Mouse (Mus musculus) lung, embryonic 15.5 days (tissue): ENCODE measurements at regions not wholly inside any gene's neighbourhood (a gene's known extent, or its start where the extent isn't known, plus 50 kb on each side); places are given as distances from the start of the nearest gene placed in this dataset.
A peak's percentile ranks its signal among the peaks of the same experiment; 100 is the strongest.

ENCODE experiments used
- ATAC-seq: fragments of 200-750 bp; cut with Nextera tagmentation; 2 replicates; pipeline ENCODE4 v1.8.0; 2017; ENCODE audit warnings: moderate number of reproducible peaks, borderline replicate concordance; ENCODE audit not compliant: low FRiP score, low TSS enrichment; ENCODE audit errors: extremely low read depth
- H3K27ac ChIP-seq: fragments of 300-500 bp; sonication (generic); 2 replicates; pipeline ENCODE4 v1.5.1; 2015; ENCODE audit warnings: moderate library complexity, mild to moderate bottlenecking, inconsistent platforms
- H3K27me3 ChIP-seq: fragments of 300-500 bp; sonication (generic); 2 replicates; pipeline ENCODE4 v1.6.1; 2015; ENCODE audit warnings: inconsistent platforms
- H3K36me3 ChIP-seq: fragments of 300-500 bp; sonication (generic); 2 replicates; pipeline ENCODE4 v1.6.1; 2015; ENCODE audit warnings: inconsistent platforms
- H3K4me1 ChIP-seq: fragments of 300-500 bp; sonication (generic); 2 replicates; pipeline ENCODE4 v1.6.1; 2015; ENCODE audit warnings: inconsistent platforms
- H3K4me2 ChIP-seq: fragments of 300-500 bp; sonication (generic); 2 replicates; pipeline ENCODE4 v1.6.1; 2015; ENCODE audit warnings: inconsistent platforms, mild to moderate bottlenecking, moderate library complexity
- H3K4me3 ChIP-seq: fragments of 300-500 bp; sonication (generic); 2 replicates; pipeline ENCODE4 v1.5.1; 2015; ENCODE audit warnings: mild to moderate bottlenecking, inconsistent platforms
- H3K9ac ChIP-seq: fragments of 300-500 bp; sonication (generic); 2 replicates; pipeline ENCODE4 v1.6.1; 2015; ENCODE audit warnings: inconsistent platforms
- H3K9me3 ChIP-seq: fragments of 300-500 bp; sonication (generic); 2 replicates; pipeline ENCODE4 v1.6.1; 2016; ENCODE audit warnings: inconsistent platforms
- WGBS: fragments of 180-500 bp; shearing (Covaris S2); methylation state at CpG from one replicate; pipeline ENCODE4 v1.1.7; 2015; 5-methylcytosine and 5-hydroxymethylcytosine counted together

DNA sequence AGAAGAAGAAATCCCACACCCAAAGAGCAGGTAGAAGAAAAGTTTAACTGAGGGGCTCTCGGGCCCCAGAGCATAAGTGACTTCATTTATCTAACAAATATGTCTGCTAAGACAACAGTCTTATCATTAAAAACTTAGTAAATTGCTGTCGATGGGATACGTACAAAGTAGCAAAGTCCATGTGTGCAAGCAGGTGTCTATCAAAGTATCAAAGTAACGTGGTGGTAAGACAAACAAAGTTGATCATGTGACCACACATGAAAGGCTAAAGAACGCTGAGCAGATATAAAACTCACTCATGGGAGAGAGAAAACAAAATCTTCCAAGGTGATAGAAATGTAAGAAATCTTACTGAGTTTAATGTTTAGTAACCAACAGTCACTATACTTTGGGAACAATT lies 191.3 kb downstream of the Ifng start:
- no peaks in the 10 kb centered on the region for H3K9me3 ChIP-seq
- H3K36me3 ChIP-seq, result no peaks in the 10 kb centered on the region
- H3K4me3 ChIP-seq, result no peak overlapping the region
- ATAC-seq, result no peak
- no peaks in the 10 kb centered on the region for H3K4me1 ChIP-seq
- no peak overlapping the region for H3K4me2 ChIP-seq
- no peaks in the 10 kb centered on the region for H3K27me3 ChIP-seq
- H3K27ac ChIP-seq, result no peak overlapping the region
- no peak overlapping the region for H3K9ac ChIP-seq
- WGBS, result 50% methylated on average over 5 of the region's 5 CpGs

DNA sequence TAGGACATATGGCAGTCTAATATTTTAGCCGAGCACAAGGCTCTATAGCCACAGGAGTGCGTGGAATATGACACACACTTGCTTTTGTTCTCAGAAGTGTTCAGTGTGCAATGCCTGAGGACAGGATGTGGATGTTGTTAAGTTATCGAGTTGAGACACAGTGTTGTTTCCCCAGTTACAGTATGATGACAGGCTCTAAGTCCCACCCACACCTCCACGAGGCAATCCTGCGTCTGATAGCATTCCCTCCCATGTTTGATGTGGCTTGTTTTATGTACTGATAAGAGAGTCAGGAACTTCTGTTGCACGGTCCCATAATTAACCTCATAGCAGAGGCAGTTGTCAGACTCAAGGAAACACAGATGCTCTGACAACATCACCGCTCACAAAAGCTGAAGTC lies 192.6 kb downstream of the Ifng start:
- ATAC-seq, result no peak
- H3K4me3 ChIP-seq, result no peak overlapping the region
- no peaks in the 10 kb centered on the region for H3K36me3 ChIP-seq
- no peaks in the 10 kb centered on the region for H3K9me3 ChIP-seq
- H3K4me1 ChIP-seq, result no peaks in the 10 kb centered on the region
- H3K9ac ChIP-seq, result no peak overlapping the region
- WGBS, result 30% methylated on average over 7 of the region's 7 CpGs
- no peaks in the 10 kb centered on the region for H3K27me3 ChIP-seq
- H3K27ac ChIP-seq, result no peak overlapping the region
- H3K4me2 ChIP-seq, result no peak overlapping the region

DNA sequence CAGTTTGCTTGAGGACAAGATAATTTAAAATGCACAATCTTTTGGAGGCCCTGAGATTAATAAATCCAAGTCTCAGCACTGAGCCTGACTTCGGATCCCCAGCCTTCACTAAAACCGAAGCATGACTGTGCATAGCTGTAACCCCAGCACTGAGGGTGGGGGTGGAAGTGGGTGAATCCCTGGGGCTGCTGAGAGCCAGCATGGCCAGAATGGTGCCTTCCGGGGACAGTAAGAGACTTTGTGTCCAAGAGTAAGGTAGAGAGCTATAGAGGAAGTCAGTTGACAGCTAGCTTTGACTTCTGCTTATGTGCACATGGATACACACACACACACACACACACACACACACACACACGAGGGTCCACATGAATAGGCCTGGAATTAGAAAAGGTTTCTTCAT lies 198.3 kb downstream of the Ifng start:
- Histone ChIP-seq H3K27ac (no peak overlapping the region), H3K4me1 (no peaks in the 10 kb centered on the region), H3K36me3 (no peaks in the 10 kb centered on the region), H3K4me2 (no peak overlapping the region), H3K9ac (no peak overlapping the region), H3K9me3 (no peaks in the 10 kb centered on the region), H3K27me3 (no peaks in the 10 kb centered on the region), H3K4me3 (no peak overlapping the region)
- WGBS, result 75% methylated on average over 4 of the region's 4 CpGs
- no peak for ATAC-seq

DNA sequence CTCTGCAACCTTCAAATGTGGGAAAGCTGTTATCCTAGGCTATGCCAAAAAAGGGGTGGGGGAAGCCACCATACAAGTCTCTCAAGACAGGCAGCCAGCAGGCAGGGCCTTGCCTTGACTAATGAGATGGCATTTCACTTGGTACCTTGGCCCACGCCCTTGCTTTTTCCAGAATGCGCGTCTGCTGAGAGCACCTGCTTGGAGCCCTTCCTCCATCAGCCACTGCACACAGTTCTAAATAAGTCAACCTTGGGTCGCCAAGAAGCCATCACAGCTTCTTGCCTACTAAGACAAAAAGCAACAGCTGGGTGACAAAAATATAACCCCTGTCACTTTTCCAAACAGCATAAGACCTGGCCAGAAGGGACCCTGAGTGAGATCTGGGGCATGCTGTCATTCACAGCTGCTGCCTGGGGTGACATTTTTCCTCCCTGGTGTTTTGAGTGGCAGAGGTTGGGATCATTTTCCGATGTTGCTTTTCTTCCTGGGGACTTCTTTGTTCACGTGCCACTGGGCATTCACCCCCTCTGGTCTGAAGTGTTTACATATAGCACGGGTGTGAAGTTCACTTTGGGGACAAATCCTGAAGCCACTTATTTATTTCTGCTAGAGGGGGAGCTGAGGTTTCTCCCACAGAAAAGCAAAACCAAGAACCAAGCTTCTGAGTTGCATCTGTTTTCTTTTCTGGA lies 199.4 kb downstream of the Ifng start:
- no peaks in the 10 kb centered on the region for H3K4me1 ChIP-seq
- H3K36me3 ChIP-seq, result no peaks in the 10 kb centered on the region
- WGBS, result 44% methylated on average over 7 of the region's 7 CpGs
- no peaks in the 10 kb centered on the region for H3K27me3 ChIP-seq
- H3K4me2 ChIP-seq, result peak overlapping the region; percentile 4; the same call in 1 of the 2 replicates
- H3K9me3 ChIP-seq, result no peaks in the 10 kb centered on the region
- no peak overlapping the region for H3K9ac ChIP-seq
- H3K4me3 ChIP-seq, result no peak overlapping the region
- ATAC-seq, result no peak
- H3K27ac ChIP-seq, result no peak overlapping the region

DNA sequence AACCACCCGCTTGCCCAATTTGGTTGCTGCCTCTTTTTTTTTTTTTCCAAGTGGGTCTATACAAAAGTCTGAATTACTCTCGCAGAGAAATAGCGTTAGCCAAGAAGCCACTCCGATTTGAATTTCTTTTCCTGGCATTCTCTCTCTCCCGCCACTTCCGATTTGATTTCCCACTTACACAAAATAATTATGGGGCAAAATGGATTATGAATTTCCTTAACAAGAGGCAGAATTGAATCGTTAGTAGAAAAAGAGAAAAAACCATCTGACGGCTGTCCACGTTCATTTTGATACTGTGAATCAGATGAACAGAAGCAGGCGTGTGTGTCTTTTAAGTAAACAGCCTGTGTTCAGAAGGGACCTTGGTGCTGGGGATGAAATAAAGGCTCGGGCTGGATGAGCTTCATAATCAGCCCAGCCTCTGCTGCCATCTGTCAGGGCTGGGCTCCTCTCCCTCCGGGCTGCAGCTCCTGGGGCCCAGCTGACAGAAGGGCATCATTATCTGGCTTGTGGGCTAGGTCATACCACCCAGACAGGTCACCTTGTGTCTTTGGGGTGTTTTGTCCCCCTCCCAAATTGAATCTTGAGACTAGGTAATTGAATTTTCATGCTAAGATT lies 200.1 kb downstream of the Ifng start:
- H3K4me3 ChIP-seq, result no peak overlapping the region
- H3K36me3 ChIP-seq, result no peaks in the 10 kb centered on the region
- H3K9me3 ChIP-seq, result no peaks in the 10 kb centered on the region
- no peaks in the 10 kb centered on the region for H3K4me1 ChIP-seq
- peak overlapping the region; percentile 4; the same call in 1 of the 2 replicates for H3K4me2 ChIP-seq
- H3K9ac ChIP-seq, result no peak overlapping the region
- no peak for ATAC-seq
- H3K27me3 ChIP-seq, result no peaks in the 10 kb centered on the region
- 36% methylated on average over 12 of the region's 12 CpGs for WGBS
- H3K27ac ChIP-seq, result no peak overlapping the region

DNA sequence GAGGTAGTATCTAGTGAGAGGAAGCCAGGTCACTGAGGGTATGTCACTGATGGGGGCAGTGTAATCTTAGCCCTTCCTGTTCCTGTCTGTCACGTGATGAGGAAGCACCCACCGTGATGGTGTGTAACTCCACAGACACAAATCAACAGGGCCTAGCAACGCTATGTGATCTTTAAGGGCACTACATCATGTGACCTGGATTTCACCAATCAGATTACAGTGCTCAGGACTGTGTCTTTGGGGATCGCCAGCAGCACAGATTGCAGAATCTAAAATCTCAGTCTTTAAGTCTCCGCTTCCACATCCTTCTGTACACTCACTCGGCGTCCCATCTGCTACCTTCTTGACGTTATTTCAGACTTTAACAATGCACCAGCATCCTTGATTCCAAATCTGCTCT lies 202.8 kb downstream of the Ifng start:
- Histone ChIP-seq H3K4me3 (no peak overlapping the region), H3K36me3 (no peaks in the 10 kb centered on the region), H3K4me1 (no peaks in the 10 kb centered on the region), H3K9ac (no peak overlapping the region), H3K4me2 (no peak overlapping the region), H3K27ac (no peak overlapping the region), H3K9me3 (no peaks in the 10 kb centered on the region), H3K27me3 (no peaks in the 10 kb centered on the region)
- ATAC-seq, result no peak
- WGBS, result 71% methylated on average over 8 of the region's 8 CpGs

DNA sequence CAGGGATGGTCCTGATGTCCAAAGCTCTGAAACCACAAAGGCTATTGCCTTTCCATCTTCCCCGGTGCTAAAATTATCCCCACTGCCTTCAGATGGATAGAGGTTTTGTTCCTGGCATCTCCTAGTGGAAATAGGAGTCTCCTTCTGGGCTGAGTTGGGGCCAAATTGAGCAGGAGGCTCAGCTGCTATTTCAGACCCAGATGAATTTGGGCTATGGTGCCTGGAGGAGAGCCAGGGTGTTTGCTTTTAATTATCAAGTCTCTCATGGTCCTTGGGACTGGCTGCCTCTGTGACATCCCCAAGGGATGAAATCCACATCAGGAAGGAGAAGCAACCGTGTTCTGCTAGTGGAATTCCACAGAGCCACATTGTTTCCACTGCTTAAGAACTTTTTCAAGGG lies 207.3 kb downstream of the Ifng start:
- WGBS, result 67% methylated on average over 2 of the region's 2 CpGs
- Histone ChIP-seq H3K27me3 (no peaks in the 10 kb centered on the region), H3K4me2 (no peak overlapping the region), H3K9me3 (no peaks in the 10 kb centered on the region), H3K9ac (no peak overlapping the region), H3K27ac (no peak overlapping the region), H3K36me3 (no peaks in the 10 kb centered on the region), H3K4me1 (no peaks in the 10 kb centered on the region), H3K4me3 (no peak overlapping the region)
- no peak for ATAC-seq

DNA sequence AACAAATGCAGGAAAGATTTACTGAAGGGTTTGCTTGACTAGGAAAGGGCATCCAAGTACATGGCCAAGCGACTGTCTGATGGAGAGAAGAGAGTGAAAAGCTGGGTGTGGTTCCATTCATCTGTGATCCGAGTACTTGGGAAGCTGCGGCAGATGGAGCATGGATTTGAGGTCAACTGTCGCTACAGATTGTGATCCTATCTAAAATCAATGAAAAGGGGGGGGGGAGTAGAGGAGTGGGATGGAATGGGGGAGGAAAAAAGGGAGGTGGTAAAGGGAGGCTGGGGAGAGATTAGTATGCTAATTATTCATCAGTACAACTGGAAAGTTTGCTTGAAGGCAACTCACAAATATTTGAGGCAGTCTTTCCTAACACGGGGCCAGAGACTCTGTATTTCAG lies 213.4 kb downstream of the Dyrk2 start:
- H3K9me3 ChIP-seq, result no peaks in the 10 kb centered on the region
- WGBS, result 78% methylated on average over 5 of the region's 5 CpGs
- H3K4me2 ChIP-seq, result no peak overlapping the region
- no peaks in the 10 kb centered on the region for H3K27me3 ChIP-seq
- H3K9ac ChIP-seq, result no peak overlapping the region
- no peaks in the 10 kb centered on the region for H3K36me3 ChIP-seq
- no peak for ATAC-seq
- H3K4me1 ChIP-seq, result no peaks in the 10 kb centered on the region
- no peak overlapping the region for H3K27ac ChIP-seq
- no peak overlapping the region for H3K4me3 ChIP-seq

DNA sequence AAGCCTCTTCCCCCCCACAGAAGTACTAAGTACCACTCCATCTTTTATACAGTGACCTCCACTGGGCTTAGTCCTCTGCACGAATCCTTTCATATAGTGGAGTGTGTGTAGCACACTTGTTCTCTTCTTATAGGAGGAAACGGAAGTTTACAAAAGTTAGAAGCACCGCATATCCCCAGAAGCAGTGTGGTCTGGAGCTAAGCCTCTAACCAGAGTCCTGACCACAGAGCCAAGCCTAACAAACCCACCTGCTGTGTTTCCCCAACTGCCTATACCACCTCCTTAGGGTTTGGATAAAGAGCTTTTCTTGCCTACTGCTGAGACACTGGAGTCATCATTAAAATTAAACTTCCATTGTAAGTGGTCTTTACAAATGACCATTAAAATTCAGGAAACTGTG lies 204.0 kb downstream of the Dyrk2 start:
- no peak for ATAC-seq
- Histone ChIP-seq H3K4me1 (no peaks in the 10 kb centered on the region), H3K9me3 (no peaks in the 10 kb centered on the region), H3K9ac (no peak overlapping the region), H3K4me3 (no peak overlapping the region), H3K36me3 (no peaks in the 10 kb centered on the region), H3K27ac (no peak overlapping the region), H3K27me3 (no peaks in the 10 kb centered on the region), H3K4me2 (no peak overlapping the region)
- WGBS, result 47% methylated on average over 3 of the region's 3 CpGs

DNA sequence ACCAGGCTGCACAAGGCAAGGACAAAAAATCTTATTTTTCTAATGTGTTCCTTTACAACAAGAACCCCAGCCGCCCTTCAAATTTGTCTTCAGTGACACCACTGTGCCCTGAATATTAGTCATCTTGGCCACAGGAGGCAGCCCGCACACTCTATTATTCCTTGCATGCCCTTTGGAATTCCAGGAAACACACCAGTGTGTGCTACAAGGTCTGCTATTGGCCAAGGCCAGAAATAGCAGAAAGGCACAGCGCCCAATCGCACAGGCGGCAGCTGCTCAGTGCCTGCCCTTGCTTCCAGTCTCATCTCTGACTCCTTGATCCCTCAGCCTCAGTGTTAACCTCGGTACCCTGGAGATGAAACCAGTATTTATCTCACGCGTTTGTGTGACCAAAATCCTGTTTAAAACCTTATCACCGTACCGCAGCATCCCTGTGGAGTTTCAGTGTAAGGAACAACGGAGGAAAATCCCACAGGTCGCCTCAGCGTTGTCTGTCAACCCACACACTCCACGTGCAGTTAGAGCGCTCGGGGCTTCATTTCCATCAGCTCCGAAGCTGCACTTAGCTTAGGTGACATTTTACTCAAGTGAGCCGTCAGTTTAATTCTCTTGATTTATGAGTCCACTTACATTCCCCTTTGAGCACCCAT lies 194.1 kb downstream of the Dyrk2 start:
- Histone ChIP-seq H3K4me2 (peak overlapping the region; percentile 29), H3K36me3 (no peaks in the 10 kb centered on the region), H3K4me3 (no peak overlapping the region), H3K9ac (no peak overlapping the region), H3K27ac (no peak overlapping the region), H3K9me3 (no peaks in the 10 kb centered on the region), H3K27me3 (no peaks in the 10 kb centered on the region), H3K4me1 (no peaks in the 10 kb centered on the region)
- peak; percentile 75; the same call in 1 of the 2 replicates for ATAC-seq
- WGBS, result 35% methylated on average over 18 of the region's 18 CpGs

DNA sequence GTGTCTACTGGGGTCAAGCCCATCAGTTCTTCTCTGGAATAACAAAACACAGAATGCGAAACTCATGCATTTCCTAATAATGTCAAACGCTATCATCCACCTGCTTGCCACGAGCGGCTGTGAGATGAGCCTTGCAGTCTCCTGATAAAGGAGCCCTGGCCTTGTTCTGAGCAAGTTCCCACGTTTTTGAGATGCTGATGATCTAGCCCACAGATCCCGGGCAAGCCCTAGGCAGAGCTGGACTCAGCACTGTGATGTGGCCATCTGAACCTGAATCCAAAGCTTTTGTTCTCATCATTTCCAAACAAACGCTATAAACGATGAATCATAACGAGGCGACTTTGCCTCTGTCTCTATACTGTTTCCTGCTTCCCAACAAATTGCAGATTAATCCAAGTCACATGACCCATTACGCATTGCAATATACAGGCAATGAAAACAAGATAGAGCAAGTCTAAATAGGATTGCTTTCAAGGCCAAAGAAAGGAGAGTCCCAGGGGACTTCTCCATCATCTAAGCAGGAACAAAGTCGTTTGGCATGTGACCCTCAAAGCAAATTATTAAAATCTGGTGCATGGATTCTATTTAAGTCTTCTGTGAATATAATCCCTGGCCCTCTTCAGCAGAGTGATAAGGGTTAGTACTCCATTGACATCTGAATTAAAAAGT lies 191.1 kb downstream of the Dyrk2 start:
- Histone ChIP-seq H3K4me2 (no peak overlapping the region), H3K4me3 (no peak overlapping the region), H3K4me1 (no peaks in the 10 kb centered on the region), H3K27me3 (no peaks in the 10 kb centered on the region), H3K27ac (no peak overlapping the region), H3K36me3 (no peaks in the 10 kb centered on the region), H3K9me3 (no peaks in the 10 kb centered on the region), H3K9ac (no peak overlapping the region)
- 72% methylated on average over 12 of the region's 12 CpGs for WGBS
- no peak for ATAC-seq

DNA sequence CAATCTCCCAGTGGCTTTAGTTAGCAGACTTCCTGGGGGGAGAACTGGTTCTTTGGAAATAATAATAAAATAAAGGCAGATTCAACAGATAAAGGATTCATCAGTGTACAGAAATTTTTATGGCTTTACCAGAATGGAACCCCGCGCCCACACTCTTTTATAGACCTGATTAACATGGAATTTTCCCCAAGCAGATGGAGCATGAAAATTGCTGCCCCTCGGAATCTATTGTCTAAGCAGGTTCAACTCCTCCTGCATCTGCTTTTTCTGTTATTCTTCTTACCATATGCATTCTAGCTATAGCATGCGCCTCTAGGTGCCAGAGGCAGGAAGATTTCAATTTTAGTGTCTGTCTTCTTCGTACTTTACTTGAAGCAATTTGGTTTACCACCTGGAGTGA lies 190.5 kb downstream of the Dyrk2 start:
- no peak overlapping the region for H3K9ac ChIP-seq
- H3K4me1 ChIP-seq, result no peaks in the 10 kb centered on the region
- 92% methylated on average over 5 of the region's 5 CpGs for WGBS
- no peaks in the 10 kb centered on the region for H3K36me3 ChIP-seq
- no peaks in the 10 kb centered on the region for H3K27me3 ChIP-seq
- H3K27ac ChIP-seq, result no peak overlapping the region
- H3K9me3 ChIP-seq, result no peaks in the 10 kb centered on the region
- H3K4me2 ChIP-seq, result no peak overlapping the region
- no peak overlapping the region for H3K4me3 ChIP-seq
- ATAC-seq, result no peak
